Mouse (Mus musculus): Measurements from ENCODE around the gene Wdr73. TPM values are rescaled to one million over a fixed set of nuclear protein-coding genes. Genes with fewer than 3 reads are reported as not detected.
"Not testable (repeated sequence)": the region's sequence is repeated elsewhere in the genome, so short reads cannot be mapped to it uniquely, and the experiment has no call there.

Gene Wdr73
- polyA plus RNA-seq (2015; fragmentation: Nextera tagmentation; extraction: Ambion mirVana) = 32.2 and 35.5 TPM in 2 replicates

DNA sequence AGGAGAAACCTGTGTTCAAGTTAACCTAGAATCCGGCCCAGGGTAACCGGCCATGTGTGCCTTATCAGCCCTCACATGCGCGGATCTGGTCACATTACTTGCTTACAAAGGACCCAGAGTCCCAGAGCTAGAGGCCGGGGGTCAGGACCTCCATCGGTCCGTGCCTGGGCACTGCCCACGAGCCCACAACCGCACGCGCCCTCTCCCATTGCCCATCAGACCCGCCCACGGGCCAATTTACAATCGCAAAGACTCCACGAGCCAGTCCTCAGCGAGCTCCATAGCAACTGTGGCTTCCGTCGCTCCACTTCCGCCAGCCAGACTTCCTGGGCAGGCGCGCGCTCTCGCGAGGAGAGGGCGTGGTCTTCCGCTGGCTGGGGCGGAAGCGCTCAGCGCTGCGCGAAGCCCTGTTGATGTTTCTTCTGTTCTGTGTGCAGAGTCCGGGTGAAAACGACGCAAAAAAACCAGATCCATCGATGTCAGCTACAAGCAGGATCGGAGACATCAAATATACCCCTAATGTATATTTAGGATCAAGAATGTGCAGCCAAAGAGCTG, at the start of gene Wdr73:
Gene Wdr73 (minus strand): TSS at position 326 of the 558 bp plus-strand sequence.
- Histone ChIP-seq H3K27me3 (ENCODE audit: control insufficient read depth, insufficient read depth, low read depth, low read length) (no peaks in the 10 kb centered on the region), H3K4me3 (ENCODE audit: low read length) (peak within 1 kb of the TSS; percentile 76), H3K9ac (ENCODE audit: low read length) (peak within 1 kb of the TSS; percentile 77), H3K9me3 (ENCODE audit: control insufficient read depth, low read length) (no peaks in the 10 kb centered on the region), H3K27ac (ENCODE audit: low read length) (peak within 1 kb of the TSS; percentile 89), H3K36me3 (ENCODE audit: control insufficient read depth, insufficient read depth, low read length) (peaks cover 9% of the 10 kb centered on the region), H3K4me2 (ENCODE audit: low read depth, low read length) (peak within 1 kb of the TSS; percentile 89), H3K4me1 (replicated peaks; ENCODE audit: control insufficient read depth, insufficient read depth, low read length) (peaks cover 18% of the 10 kb centered on the region)
- peak; percentile 96 for ATAC-seq (ENCODE audit: low read depth)
- under 1% methylated on average over 36 of the region's 36 CpGs for WGBS

DNA sequence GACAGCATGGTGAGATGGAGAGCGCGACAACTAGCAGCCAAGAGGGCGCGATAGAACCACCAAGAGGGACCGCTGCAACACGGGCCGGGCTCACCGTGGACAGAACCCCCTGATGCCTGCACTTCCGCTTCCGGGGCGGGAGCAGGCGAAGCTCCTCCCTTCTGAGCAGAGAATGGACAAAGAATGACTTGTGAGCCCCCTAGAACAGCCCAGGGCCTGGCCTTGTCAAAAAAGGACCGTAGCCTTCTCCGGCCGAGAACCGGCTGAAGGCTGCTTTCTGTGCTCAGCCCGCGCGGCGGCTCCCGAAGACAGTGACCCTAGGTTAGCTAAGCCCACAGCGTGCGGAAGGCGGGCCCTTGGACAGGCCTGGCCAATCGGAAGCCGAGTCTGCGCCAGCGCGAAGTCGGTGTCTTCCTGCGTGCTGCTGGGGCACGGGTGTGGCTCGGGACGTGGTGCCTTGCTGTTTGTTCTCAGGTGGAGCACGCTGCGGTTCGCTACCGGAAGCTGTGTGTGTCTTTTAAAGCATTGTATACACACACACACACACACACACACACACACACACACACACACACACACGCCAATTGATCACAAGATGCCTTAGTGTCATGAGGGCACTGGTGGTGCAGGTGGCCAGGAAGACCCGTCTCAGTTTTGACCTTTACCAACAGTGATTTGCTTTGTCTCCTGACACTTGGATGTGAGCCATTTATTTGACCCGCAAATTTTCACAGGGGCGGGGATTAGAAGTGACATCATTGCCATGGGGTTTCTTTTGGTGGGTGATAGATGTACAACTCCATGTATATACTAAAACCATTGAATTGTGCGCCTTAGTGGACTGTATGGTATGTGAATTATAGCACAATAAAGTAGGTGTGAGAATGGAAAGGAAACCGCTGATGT, 46.6 kb upstream of the Wdr73 start, which contains the start of gene Sec11a:
Gene Sec11a (minus strand): TSS at position 336 of the 906 bp plus-strand sequence.
- Histone ChIP-seq H3K36me3 (ENCODE audit: control insufficient read depth, insufficient read depth, low read length) (no peaks in the 10 kb centered on the region), H3K4me3 (ENCODE audit: low read length) (peak within 1 kb of the TSS; percentile 96), H3K4me2 (ENCODE audit: low read depth, low read length) (peak within 1 kb of the TSS; percentile 88), H3K27ac (ENCODE audit: low read length) (peak within 1 kb of the TSS; percentile 98), H3K9me3 (ENCODE audit: control insufficient read depth, low read length) (no peaks in the 10 kb centered on the region), H3K4me1 (replicated peaks; ENCODE audit: control insufficient read depth, insufficient read depth, low read length) (peaks cover 13% of the 10 kb centered on the region), H3K27me3 (ENCODE audit: control insufficient read depth, insufficient read depth, low read depth, low read length) (no peaks in the 10 kb centered on the region), H3K9ac (ENCODE audit: low read length) (peak within 1 kb of the TSS; percentile 93)
- WGBS = 1% methylated on average over 44 of the region's 44 CpGs
- peak; percentile 100 for ATAC-seq (ENCODE audit: low read depth)

DNA sequence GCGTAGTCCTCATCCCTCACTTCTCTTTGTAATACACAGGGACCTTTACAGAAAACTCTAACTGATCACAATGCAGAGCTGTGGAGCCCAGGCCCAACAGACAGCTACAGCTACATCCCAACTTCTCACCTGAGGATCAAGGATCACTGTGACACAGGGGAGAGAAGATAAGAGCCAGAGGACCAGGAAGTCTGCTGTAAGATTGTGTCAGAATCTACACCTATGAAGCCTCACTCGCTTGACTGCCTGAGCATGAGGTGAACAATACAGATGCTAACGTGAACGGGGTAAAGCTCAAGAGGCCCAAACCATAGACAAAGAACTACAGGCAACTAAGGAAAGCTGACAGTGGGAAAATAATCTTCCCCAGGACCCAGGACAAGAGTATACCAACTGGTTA, 38.7 kb upstream of the Wdr73 start:
- ATAC-seq (ENCODE audit: low read depth) = no peak
- no peaks in the 10 kb centered on the region for H3K9me3 ChIP-seq (ENCODE audit: control insufficient read depth, low read length)
- no peak overlapping the region for H3K27ac ChIP-seq (ENCODE audit: low read length)
- no peaks in the 10 kb centered on the region for H3K4me1 ChIP-seq (replicated peaks; ENCODE audit: control insufficient read depth, insufficient read depth, low read length)
- H3K36me3 ChIP-seq (ENCODE audit: control insufficient read depth, insufficient read depth, low read length) = no peaks in the 10 kb centered on the region
- H3K4me2 ChIP-seq (ENCODE audit: low read depth, low read length) = no peak overlapping the region
- whole genome bisulfite sequencing = 94% methylated on average over 4 of the region's 4 CpGs
- no peak overlapping the region for H3K9ac ChIP-seq (ENCODE audit: low read length)
- no peak overlapping the region for H3K4me3 ChIP-seq (ENCODE audit: low read length)
- H3K27me3 ChIP-seq (ENCODE audit: control insufficient read depth, insufficient read depth, low read depth, low read length) = no peaks in the 10 kb centered on the region

DNA sequence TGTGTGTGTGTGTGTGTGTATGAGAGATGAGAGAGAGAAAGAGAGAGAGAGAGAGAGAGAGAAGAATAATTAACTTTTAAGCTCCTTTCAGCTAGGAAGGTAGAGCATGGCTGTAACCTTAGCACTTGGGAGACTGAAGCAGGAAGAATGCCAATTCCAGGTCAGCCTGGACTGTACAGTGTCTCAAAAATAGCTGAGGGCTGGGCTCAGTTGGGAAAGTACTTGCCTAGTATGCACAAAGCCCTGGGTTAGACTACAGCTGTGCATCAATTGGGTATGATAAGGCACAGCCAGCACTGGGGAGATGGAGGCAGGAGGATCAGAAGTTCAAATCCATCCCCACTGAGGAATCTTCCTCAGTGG, 36.2 kb upstream of the Wdr73 start:
- H3K4me3 ChIP-seq (ENCODE audit: low read length) = not testable (repeated sequence)

DNA sequence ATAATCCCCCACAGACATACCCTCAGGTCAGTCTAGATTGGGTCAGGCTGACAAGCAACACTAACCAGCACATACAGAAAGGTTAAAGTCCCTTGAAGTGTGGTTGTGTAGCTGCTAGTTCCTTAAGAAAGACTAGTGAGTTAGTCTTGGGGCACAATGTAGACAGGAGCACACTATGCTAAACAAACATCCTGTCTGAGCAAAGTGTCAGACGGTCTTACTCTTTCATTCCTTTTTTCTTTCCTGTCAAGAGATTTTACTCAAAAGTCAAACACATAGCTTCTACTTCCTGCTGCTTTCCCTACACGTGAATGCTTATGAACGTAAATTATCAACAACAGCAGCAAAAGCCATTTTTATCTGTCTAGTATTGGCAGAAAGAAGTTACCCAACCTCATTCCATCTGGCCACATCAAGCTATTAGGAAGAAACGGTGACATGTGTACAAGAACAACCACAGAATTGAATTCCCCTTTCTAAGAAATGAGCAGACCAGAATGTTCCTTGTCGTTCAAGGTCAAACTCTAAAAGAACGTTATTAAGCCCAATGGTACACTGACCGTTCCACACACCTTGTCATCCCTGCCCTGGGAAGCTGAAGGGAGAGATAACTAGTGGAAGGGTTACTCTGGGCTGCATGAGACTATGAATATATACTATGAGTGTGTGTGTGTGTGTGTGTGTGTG, 35.7 kb upstream of the Wdr73 start:
- not testable (repeated sequence) for ATAC-seq (ENCODE audit: low read depth); H3K9ac ChIP-seq (ENCODE audit: low read length); H3K9me3 ChIP-seq (ENCODE audit: control insufficient read depth, low read length); H3K36me3 ChIP-seq (ENCODE audit: control insufficient read depth, insufficient read depth, low read length); H3K27me3 ChIP-seq (ENCODE audit: control insufficient read depth, insufficient read depth, low read depth, low read length); H3K4me3 ChIP-seq (ENCODE audit: low read length); H3K4me2 ChIP-seq (ENCODE audit: low read depth, low read length); H3K4me1 ChIP-seq (replicated peaks; ENCODE audit: control insufficient read depth, insufficient read depth, low read length); H3K27ac ChIP-seq (ENCODE audit: low read length)
- WGBS = 30% methylated on average over 7 of the region's 7 CpGs

More for the DNA sequence above, 36.2 kb upstream of the Wdr73 start:
- H3K9ac ChIP-seq (ENCODE audit: low read length); H3K27ac ChIP-seq (ENCODE audit: low read length); H3K9me3 ChIP-seq (ENCODE audit: control insufficient read depth, low read length); ATAC-seq (ENCODE audit: low read depth); H3K36me3 ChIP-seq (ENCODE audit: control insufficient read depth, insufficient read depth, low read length); H3K4me1 ChIP-seq (replicated peaks; ENCODE audit: control insufficient read depth, insufficient read depth, low read length); H3K27me3 ChIP-seq (ENCODE audit: control insufficient read depth, insufficient read depth, low read depth, low read length); H3K4me2 ChIP-seq (ENCODE audit: low read depth, low read length): not testable (repeated sequence)

DNA sequence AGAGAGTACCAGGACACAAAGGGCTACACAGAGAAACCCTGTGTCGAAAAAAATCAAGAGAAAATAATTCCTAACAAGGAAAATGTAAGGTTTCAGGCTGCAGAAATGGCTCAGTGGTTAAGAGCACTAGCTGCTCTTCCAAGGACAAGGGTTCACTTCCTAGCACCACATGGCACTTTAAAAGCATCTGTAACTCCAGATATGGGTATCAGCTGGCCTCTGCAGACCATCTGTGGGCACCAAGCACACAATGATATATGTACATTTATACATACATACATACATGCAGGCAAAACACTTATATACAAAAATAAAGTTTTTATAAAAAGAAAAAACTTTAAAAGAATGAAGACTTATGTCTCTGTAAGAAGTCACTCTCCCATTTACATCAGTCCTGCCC, 34.8 kb upstream of the Wdr73 start:
- Histone ChIP-seq H3K36me3 (ENCODE audit: control insufficient read depth, insufficient read depth, low read length) (peaks cover 9% of the 10 kb centered on the region), H3K4me3 (ENCODE audit: low read length) (no peak overlapping the region), H3K9ac (ENCODE audit: low read length) (no peak overlapping the region), H3K27me3 (ENCODE audit: control insufficient read depth, insufficient read depth, low read depth, low read length) (no peaks in the 10 kb centered on the region), H3K27ac (ENCODE audit: low read length) (no peak overlapping the region), H3K4me1 (replicated peaks; ENCODE audit: control insufficient read depth, insufficient read depth, low read length) (no peaks in the 10 kb centered on the region), H3K4me2 (ENCODE audit: low read depth, low read length) (no peak overlapping the region), H3K9me3 (ENCODE audit: control insufficient read depth, low read length) (no peaks in the 10 kb centered on the region)
- WGBS = 88% methylated on average over 1 of the region's 1 CpGs
- no peak for ATAC-seq (ENCODE audit: low read depth)

DNA sequence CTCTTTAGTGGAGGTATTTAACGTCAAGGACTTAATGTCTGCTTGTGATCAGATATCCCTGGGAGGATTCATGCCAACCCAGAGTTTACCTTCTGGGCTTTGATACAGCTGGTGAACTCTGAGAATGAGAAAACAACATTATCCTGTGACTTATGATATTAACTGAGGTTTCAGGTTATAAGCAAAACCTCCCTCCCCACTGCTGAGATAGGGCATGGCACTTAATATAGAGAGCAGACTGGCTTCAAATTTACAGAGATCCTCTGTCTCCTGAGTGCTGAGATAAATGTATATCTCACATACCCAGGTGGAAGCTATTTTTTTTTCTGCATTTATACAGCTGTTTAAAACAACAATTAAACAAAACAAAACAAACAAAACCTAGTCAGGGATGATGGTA, 31.7 kb upstream of the Wdr73 start:
- no peak overlapping the region for H3K9ac ChIP-seq (ENCODE audit: low read length)
- WGBS = 82% methylated on average over 1 of the region's 1 CpGs
- H3K9me3 ChIP-seq (ENCODE audit: control insufficient read depth, low read length) = no peaks in the 10 kb centered on the region

DNA sequence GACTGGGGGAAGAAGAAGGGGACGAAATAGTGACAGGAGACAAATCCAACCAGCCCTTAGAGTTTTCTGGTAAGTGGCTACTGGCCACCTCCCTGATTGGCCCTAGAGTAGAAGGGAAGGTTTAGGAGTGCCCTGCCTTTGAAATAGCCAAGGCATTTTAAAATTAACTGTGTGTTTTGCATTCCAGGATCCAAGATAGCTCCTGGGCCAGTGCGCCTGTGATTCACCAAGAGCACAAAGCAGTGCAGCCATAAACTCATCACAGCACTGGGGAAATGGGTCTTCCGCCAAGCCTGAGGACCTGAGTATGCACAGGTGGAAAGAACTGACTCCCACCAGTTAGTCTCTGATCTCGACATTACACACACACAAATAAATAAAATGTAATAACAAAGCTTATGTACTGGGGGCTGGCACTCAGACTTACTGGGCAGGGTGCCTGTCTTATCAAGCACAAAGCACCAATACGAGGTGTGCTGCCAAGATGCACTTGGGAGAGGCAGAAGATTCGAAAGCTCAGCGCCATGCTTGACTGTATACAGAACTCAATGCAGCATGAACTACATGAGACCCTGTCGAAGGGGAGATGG, 30.6 kb upstream of the Wdr73 start:
- no peak overlapping the region for H3K9ac ChIP-seq (ENCODE audit: low read length)
- no peaks in the 10 kb centered on the region for H3K4me1 ChIP-seq (replicated peaks; ENCODE audit: control insufficient read depth, insufficient read depth, low read length)
- no peaks in the 10 kb centered on the region for H3K27me3 ChIP-seq (ENCODE audit: control insufficient read depth, insufficient read depth, low read depth, low read length)
- H3K4me3 ChIP-seq (ENCODE audit: low read length) = no peak overlapping the region
- H3K4me2 ChIP-seq (ENCODE audit: low read depth, low read length) = no peak overlapping the region
- no peak overlapping the region for H3K27ac ChIP-seq (ENCODE audit: low read length)
- ATAC-seq (ENCODE audit: low read depth) = no peak
- WGBS = 87% methylated on average over 8 of the region's 8 CpGs
- peaks cover 9% of the 10 kb centered on the region for H3K36me3 ChIP-seq (ENCODE audit: control insufficient read depth, insufficient read depth, low read length)
- no peaks in the 10 kb centered on the region for H3K9me3 ChIP-seq (ENCODE audit: control insufficient read depth, low read length)

More for the DNA sequence above, 31.7 kb upstream of the Wdr73 start:
- no peak overlapping the region for H3K4me3 ChIP-seq (ENCODE audit: low read length)
- H3K27me3 ChIP-seq (ENCODE audit: control insufficient read depth, insufficient read depth, low read depth, low read length) = no peaks in the 10 kb centered on the region
- H3K4me1 ChIP-seq (replicated peaks; ENCODE audit: control insufficient read depth, insufficient read depth, low read length) = no peaks in the 10 kb centered on the region
- H3K36me3 ChIP-seq (ENCODE audit: control insufficient read depth, insufficient read depth, low read length) = peaks cover 9% of the 10 kb centered on the region
- H3K27ac ChIP-seq (ENCODE audit: low read length) = no peak overlapping the region
- H3K4me2 ChIP-seq (ENCODE audit: low read depth, low read length) = no peak overlapping the region
- no peak for ATAC-seq (ENCODE audit: low read depth)

DNA sequence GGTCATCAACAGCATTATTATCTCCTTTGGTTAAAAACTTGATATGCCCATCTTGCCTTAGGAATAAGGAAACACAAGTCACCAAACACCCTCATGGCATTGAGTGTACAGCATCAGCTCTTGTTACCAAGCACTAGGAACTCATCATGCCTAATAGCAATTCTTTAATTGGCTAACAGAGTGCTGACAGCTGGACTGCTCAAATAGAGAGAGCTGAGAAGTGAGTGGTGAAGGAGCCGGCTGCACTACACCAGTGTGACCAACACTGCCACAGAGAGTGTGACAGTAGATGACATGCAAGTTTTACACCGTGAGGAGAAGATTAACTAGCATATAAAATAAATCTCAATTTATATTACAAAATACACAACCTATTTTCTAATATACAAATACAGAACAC, 22.1 kb upstream of the Wdr73 start:
- Histone ChIP-seq H3K4me1 (replicated peaks; ENCODE audit: control insufficient read depth, insufficient read depth, low read length) (no peaks in the 10 kb centered on the region), H3K36me3 (ENCODE audit: control insufficient read depth, insufficient read depth, low read length) (peaks cover 15% of the 10 kb centered on the region), H3K27me3 (ENCODE audit: control insufficient read depth, insufficient read depth, low read depth, low read length) (no peaks in the 10 kb centered on the region), H3K4me3 (ENCODE audit: low read length) (no peak overlapping the region), H3K4me2 (ENCODE audit: low read depth, low read length) (no peak overlapping the region), H3K27ac (ENCODE audit: low read length) (no peak overlapping the region), H3K9ac (ENCODE audit: low read length) (no peak overlapping the region), H3K9me3 (ENCODE audit: control insufficient read depth, low read length) (no peaks in the 10 kb centered on the region)
- 81% methylated on average over 2 of the region's 2 CpGs for WGBS
- ATAC-seq (ENCODE audit: low read depth) = no peak
